Mouse (Mus musculus) urinary bladder, postnatal 36 days (tissue): ENCODE measurements around the gene Pex12.
"Not testable (repeated sequence)": the region's sequence is repeated elsewhere in the genome, so short reads cannot be mapped to it uniquely, and the experiment has no call there.

ENCODE experiments used
- DNase-seq, 2 experiments: peaks; one replicate each; pipeline ENCODE4 v3.0.0; 2022; ENCODE audit warnings: low spot score in 2 of 2, mixed read lengths in 1 of 2

The Pex12 gene

DNA sequence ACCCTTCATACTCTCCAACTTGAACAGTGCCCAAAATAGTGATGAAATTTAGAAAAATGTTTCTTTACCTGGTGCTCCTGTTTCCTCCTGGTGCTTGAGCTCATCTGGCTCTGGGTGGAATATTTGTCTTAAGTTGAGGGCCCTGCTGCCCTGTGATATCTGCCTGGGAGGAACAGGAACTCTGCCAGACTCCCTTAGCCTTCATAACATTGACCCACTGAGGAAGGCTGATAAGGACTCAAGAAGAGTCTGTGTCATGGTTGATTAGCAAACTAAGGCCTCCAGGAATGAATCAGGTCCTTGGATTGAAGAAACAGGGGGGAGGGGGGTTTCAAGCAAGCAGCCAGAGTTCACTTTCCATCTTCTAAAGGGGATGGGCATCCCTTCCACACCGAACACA lies 15.8 kb downstream of the Pex12 start, which contains the start of gene Slfn14:
Gene Slfn14, minus strand, starts transcription at position 161 of the 400 bp plus-strand sequence.
- no peak for DNase-seq

DNA sequence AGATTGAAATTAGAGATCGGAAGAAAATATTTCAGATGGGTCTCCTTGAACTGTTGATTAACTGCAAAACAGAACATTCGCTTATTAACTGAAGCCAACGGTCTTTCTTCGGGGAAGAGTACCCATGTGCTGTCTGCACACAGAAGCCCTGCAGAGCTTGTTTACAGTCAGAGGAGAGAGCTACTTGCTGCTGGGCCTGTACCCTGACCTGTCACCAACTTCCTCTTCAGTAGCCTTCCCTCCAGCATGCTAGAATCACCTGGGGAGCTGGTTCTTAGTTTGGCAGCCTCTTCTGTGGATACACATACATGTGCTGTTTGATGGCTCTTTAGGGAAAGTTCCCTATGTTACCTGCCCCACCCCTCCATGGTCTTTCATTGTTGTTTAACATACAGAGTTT lies 16.8 kb downstream of the Pex12 start:
- no peak for DNase-seq

DNA sequence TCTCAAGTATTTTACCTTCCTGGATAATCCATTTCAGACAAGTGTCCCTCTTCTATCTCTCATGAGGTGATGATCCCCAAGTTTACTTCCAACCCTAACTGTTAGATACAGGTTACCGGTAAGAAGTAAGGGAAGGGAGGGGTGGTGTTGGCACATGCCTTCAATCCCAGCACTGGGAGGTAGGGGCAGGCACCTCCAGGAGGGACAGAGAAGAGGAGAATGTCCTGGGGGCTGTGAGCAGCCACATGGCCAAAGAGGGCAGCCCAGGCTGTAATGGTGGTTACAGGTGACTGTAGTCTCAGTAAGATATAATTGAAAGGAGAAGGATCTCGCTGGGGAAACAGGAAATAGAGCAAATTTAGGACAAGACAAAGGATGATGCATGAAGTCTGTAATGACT lies 20.3 kb downstream of the Pex12 start:
- no peak for DNase-seq

DNA sequence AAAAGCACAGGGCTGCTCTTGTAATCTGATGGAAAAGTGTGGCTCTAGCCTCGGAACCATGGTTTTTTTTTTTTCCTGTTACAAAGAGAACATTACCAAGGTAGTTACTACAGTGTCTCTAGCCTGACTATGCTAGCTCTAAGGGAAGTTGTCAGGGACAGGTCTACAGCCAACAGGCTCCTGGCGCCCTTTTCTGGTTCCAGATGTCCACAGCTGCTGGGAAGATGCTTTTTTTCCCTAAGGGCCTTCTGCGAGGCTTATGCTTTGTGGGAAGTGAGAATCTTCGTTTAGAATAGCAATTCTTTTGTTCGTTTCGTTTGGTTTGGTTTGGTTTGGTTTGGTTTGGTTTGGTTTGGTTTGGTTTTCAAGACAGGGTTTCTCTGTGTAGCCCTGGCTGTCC lies 22.7 kb downstream of the Pex12 start:
- DNase-seq = no peak

DNA sequence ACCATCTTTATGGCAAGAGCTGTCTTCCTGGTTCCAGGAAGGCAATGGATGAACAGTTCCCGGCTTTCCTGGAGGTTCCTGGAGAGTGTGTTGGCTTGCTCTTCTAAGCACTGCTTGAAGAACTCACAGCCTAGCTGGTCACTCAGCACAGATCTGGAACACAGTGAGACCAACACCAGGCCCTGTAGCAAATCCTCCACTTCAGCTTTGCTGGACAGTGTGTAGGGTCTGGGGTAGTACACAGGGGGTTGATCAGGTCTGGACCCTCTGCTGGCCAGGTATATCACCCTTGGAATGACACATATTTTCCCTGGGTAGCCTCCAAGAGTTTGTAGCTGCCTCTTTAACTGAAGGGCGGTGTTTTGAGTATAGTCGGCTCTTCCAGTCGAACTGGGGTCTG lies 23.4 kb downstream of the Pex12 start:
- DNase-seq = no peak

DNA sequence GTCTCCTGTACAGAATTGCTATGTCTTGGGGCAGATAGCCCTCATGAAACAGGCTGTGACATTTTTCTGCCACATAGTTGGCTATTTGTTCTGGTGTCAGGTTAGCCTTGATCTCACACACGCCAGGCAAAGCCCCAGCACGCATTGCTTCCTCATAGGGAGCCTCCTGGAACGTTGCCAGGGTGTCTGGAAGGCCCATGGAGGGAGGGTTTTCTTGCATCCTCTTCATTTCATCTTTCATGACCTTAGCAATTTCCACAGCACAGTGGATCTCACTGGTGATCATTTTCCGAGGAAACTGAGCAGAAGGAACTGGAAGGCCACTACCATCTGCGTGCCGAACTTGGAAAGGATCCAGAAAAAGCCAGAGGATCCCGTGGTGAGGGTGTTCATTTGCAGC lies 26.1 kb downstream of the Pex12 start:
- no peak for DNase-seq

DNA sequence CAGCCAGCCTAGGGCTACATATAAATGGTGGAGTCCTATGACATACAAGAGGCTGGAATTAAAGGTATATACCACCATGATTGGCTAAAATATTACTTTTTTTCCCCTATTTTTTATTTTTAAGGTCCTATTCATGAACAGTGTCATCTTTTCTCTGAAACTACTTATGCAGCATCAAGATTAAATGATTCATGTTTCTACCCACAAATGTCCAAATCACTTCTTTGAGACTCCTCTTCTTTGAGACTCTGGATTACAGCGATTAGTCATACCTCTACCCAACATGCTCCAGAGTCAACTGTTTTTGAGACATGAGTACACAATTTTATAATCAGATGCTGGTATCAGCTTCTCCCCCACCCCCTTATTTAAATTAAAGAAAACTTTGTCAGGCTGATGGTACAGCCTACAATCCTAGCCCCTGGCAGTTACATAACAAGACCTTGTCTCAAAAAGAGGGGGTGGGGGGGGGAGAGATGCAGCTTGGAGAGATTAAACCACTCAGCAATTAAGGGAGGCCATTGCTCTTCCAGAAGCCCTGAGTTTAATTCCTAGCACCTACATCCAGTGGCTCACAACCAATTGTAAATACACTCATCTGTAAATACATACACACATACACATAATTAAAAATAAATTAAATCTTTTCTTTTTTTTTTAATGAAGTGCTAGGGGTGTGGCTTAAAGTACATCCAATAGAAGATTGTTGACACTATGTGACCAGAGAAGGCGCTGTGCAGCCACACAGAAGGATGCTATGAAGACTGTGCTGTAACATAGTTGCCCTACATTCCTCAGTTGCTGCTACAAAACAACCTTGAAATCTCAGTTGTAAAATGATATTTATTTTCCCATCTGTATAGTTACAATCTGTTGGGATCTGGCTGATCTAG lies 30.2 kb downstream of the Pex12 start:
- DNase-seq = no peak

DNA sequence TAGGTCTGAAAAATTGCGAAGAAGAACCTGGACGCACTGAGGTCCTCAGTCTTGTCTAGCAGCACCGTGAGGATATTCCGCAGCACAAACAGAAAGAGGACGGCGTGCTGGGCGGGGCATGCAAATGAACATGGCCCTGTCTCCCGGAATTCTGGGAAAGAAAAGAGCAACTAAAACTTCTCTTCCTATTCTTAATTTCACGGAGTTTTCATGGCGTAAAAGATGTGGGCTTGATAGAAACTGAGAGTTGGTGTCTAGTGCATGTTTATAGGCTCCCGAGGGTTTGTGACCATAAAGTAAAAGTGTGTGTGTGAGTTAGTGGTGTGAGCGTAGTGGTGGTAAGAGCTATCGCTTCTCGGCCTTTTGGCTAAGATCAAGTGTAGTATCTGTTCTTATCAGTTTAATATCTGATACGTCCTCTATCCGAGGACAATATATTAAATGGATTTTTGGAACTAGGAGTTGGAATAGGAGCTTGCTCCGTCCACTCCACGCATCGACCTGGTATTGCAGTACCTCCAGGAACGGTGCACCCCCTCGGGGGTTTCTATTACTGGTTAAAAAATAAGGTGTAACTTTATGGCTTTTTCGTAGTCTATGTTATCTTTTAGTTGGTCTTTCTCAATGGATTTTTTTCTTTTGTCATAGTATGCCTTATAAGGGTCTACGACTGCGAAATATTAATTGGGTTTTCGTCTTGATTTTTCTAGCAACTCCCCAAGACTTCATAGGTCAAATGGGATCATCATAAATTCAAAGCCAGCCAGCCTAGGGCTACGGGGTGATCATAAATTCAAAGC lies 31.0 kb downstream of the Pex12 start:
- peak; percentile 64 to 76 for DNase-seq

DNA sequence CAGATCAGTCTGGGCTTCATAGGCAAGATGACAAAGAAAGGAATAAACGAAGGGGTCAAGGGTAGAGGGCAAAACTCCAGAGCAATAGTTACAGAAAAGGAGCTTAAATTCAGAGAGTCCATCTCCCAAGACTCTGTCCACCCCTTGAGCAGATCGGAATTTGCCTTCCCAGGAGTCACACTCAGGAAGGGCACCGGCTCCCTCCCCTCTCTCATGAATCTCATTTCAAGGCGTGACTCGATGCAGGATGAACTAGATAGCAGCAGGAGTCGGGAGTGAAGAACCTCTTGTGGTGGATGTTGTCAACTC lies 31.6 kb downstream of the Pex12 start:
- no peak for DNase-seq

DNA sequence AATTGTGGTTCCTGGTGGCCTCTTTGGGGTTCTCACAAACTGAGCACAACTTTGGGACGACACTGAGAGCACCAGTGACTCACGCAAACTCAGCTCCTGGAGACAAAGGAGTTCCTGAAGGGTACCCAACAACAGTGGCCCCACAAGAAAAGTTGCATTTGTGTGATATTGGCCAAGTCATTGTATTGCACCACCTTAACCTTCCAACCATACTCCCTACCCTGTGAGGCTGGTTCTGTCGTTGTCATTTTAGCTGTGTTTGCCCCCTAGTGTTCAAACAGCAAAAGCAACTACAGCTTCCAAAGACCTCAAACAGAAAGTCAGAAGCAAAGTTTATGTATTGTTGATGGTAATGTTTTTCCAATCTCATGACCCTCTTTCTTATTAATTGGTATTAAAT lies 39.2 kb downstream of the Pex12 start:
- DNase-seq = no peak

DNA sequence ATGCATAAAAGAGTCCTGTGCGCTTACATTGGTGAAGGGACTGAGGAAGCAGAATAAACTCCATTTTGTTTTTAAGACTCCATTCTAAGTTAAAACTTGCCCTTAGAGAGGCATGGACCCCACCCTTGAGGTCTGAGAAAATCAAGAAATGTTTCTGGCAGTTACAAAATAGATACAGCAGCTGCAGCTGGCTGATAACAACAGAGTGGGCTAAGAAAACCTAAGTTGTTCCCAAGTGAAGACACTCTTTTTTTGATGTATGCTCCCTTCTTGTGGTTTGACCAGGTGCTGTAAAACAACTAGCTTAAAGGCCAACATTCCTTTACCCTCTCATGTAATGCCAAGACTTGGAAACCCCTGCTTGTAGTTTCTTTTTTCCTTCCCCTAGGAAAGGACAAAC lies 39.7 kb downstream of the Pex12 start:
- no peak for DNase-seq

DNA sequence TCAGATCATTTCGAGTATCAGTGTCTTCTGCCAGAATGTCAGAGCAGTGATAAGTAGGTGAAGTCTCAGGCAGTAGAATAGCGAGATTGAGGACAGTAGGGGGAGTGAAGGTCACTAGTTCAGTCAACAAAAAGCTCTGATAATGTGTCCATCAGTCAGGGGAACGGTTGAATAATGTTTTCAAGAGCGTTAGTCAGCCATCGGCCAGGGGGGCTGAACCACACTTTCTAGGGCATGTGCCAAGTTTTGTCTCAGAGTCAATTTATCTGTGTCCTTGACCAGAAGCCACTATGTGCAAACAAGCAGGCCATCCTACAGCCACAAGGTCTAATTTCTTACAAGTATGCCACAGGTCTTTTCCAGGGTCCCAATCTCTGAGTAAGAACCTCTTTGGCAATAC lies 45.2 kb downstream of the Pex12 start:
- not testable (repeated sequence) for DNase-seq
